Mouse (Mus musculus) G1E (cell line): ENCODE measurements around the gene Ptdss2. TPM values are rescaled to one million over a fixed set of nuclear protein-coding genes. Genes with fewer than 3 reads are reported as not detected.

Experiments
- ATAC-seq: 2 replicates; pipeline ENCODE4 v1.8.0; 2016; ENCODE audit warnings: mild to moderate bottlenecking; ENCODE audit not compliant: insufficient number of reproducible peaks, poor library complexity, low FRiP score, severe bottlenecking; ENCODE audit errors: extremely low read depth
- DNase-seq: peaks from one replicate; pipeline ENCODE4 v3.0.0; 2012; ENCODE audit warnings: low spot score
- H3K27me3 ChIP-seq: 2 replicates; pipeline ENCODE4 v1.6.1; 2012; ENCODE audit warnings: mild to moderate bottlenecking, low read length, inconsistent platforms; ENCODE audit not compliant: insufficient read depth
- H3K36me3 ChIP-seq: replicated peaks from 2 replicates; pipeline ENCODE3; 2012; ENCODE audit warnings: mild to moderate bottlenecking, inconsistent platforms
- H3K4me1 ChIP-seq: 2 replicates; pipeline ENCODE4 v1.6.1; 2012; ENCODE audit warnings: low read depth, low read length, inconsistent platforms, mixed read lengths; ENCODE audit not compliant: insufficient read depth
- H3K4me3 ChIP-seq: 2 replicates; pipeline ENCODE4 v1.5.1; 2012; ENCODE audit warnings: low read depth, mild to moderate bottlenecking, inconsistent platforms, low read length, moderate library complexity, mixed read lengths
- H3K9me3 ChIP-seq: replicated peaks from 2 replicates; pipeline ENCODE4 v1.6.1; 2012; ENCODE audit warnings: inconsistent platforms
- CTCF ChIP-seq: IDR thresholded peaks from 2 replicates; pipeline ENCODE4 v1.5.1; 2012; ENCODE audit warnings: low read depth, low read length, inconsistent platforms, mixed read lengths
- GATA1 ChIP-seq: IDR thresholded peaks from 2 replicates; pipeline ENCODE4 v1.6.1; 2012; ENCODE audit warnings: borderline replicate concordance, low read length, inconsistent platforms, mixed read lengths
- GATA2 ChIP-seq: IDR thresholded peaks from 2 replicates; pipeline ENCODE4 v1.6.1; 2012; ENCODE audit warnings: low read depth, low read length, inconsistent platforms, borderline replicate concordance
- POLR2AphosphoS5 ChIP-seq: IDR thresholded peaks from 2 replicates; pipeline ENCODE4 v1.6.1; 2012; ENCODE audit warnings: low read depth, low read length, inconsistent platforms; ENCODE audit not compliant: insufficient replicate concordance
- TAL1 ChIP-seq: conservative IDR thresholded peaks from 2 replicates; pipeline ENCODE4 v1.6.1; 2012; ENCODE audit warnings: low read depth, low read length, inconsistent platforms, mixed read lengths
- polyA plus RNA-seq: library from polyadenylated mRNA; stranded (reverse); fragments of >175 nt; gene quantifications from 2 replicates; pipeline ENCODE4 v1.2.3, GENCODE M21; 2012
- total RNA-seq, 2 experiments: library from RNA; stranded (forward) in 1 of 2; stranded (reverse) in 1 of 2; fragments of 200-1000 nt in 1 of 2; fragments of >200 nt in 1 of 2; fragmentation: Nextera tagmentation in 1 of 2; gene quantifications; 2 replicates each; pipeline ENCODE4 v1.2.3; 2014 to 2017

Gene Ptdss2
- total and polyA plus RNA-seq, 3 experiments = 4.5 to 43.3 (median 29.4) TPM

GRCm38 (mm10) chr7:141196619-141197282 is 74.6 kb downstream of the Ptdss2 start:
- H3K9me3 ChIP-seq = no peaks in the 10 kb centered on the region
- peaks cover 19% of the 10 kb centered on the region for H3K36me3 ChIP-seq
- H3K4me1 ChIP-seq = peaks cover 41% of the 10 kb centered on the region
- H3K27me3 ChIP-seq = peaks cover 2% of the 10 kb centered on the region; the same call in 1 of the 2 replicates
- ATAC-seq (no peak), DNase-seq (no peak)
- no peak overlapping the region for H3K4me3 ChIP-seq
- TF ChIP-seq CTCF (no peak), POLR2AphosphoS5 (no peak), GATA1 (no peak), TAL1 (no peak), GATA2 (no peak)

GRCm38 (mm10) chr7:141198121-141198520 is 75.9 kb downstream of the Ptdss2 start:
- Histone ChIP-seq H3K4me1 (peaks cover 27% of the 10 kb centered on the region), H3K36me3 (peaks cover 8% of the 10 kb centered on the region), H3K27me3 (peaks cover 2% of the 10 kb centered on the region; the same call in 1 of the 2 replicates), H3K9me3 (no peaks in the 10 kb centered on the region), H3K4me3 (no peak overlapping the region)
- no peak for TF ChIP-seq CTCF
- no peak for TF ChIP-seq GATA1
- no peak for TF ChIP-seq TAL1
- no peak for DNase-seq
- ATAC-seq = no peak

GRCm38 (mm10) chr7:141204546-141204945 is 82.4 kb downstream of the Ptdss2 start:
- DNase-seq (no peak), ATAC-seq (no peak)
- Histone ChIP-seq H3K27me3 (peaks cover 47% of the 10 kb centered on the region), H3K4me1 (no peaks in the 10 kb centered on the region), H3K9me3 (no peaks in the 10 kb centered on the region), H3K36me3 (no peaks in the 10 kb centered on the region), H3K4me3 (no peak overlapping the region)
- no peak for TF ChIP-seq GATA1
- TF ChIP-seq CTCF = no peak
- no peak for TF ChIP-seq TAL1
- TF ChIP-seq GATA2 = no peak
- no peak for TF ChIP-seq POLR2AphosphoS5

- Histone ChIP-seq H3K4me1 (no peaks in the 10 kb centered on the region), H3K9me3 (no peaks in the 10 kb centered on the region), H3K27me3 (peaks cover 55% of the 10 kb centered on the region), H3K36me3 (no peaks in the 10 kb centered on the region), H3K4me3 (no peak overlapping the region)
- ATAC-seq (no peak), DNase-seq (no peak)
- TF ChIP-seq TAL1 = no peak
- TF ChIP-seq GATA2 = no peak
- TF ChIP-seq GATA1 = no peak
- no peak for TF ChIP-seq CTCF
- no peak for TF ChIP-seq POLR2AphosphoS5
These were observed 83.3 kb downstream of the Ptdss2 start for GRCm38 (mm10) chr7:141205504-141205903.

- Histone ChIP-seq H3K27me3 (peaks cover 64% of the 10 kb centered on the region), H3K4me1 (no peaks in the 10 kb centered on the region)
- ATAC-seq = no peak
These were observed 84.2 kb downstream of the Ptdss2 start for GRCm38 (mm10) chr7:141206182-141206937.

More at GRCm38 (mm10) chr7:141206182-141206937, 84.2 kb downstream of the Ptdss2 start:
- Histone ChIP-seq H3K9me3 (no peaks in the 10 kb centered on the region), H3K4me3 (no peak overlapping the region), H3K36me3 (no peaks in the 10 kb centered on the region)
- no peak for TF ChIP-seq GATA1
- no peak for DNase-seq

Other genes with a start within 250 kb of the Ptdss2 start
Only the 20 nearest of the 29 such genes appear.
- not detected in 2 replicates for gene Gm45717, start 166.4 kb upstream of the Ptdss2 start, total RNA-seq (2014; fragmentation: Nextera tagmentation)
- gene Gm45717, start 166.4 kb upstream of the Ptdss2 start, total RNA-seq (2017) = not detected in 2 replicates
- gene Gm45717, start 166.4 kb upstream of the Ptdss2 start, polyA plus RNA-seq = not detected in 2 replicates
- 239 and 256 TPM in 2 replicates for gene Ifitm2, start 166.4 kb upstream of the Ptdss2 start, total RNA-seq (2014; fragmentation: Nextera tagmentation)
- 205 and 220 TPM in 2 replicates for gene Ifitm2, start 166.4 kb upstream of the Ptdss2 start, total RNA-seq (2017)
- gene Ifitm2, start 166.4 kb upstream of the Ptdss2 start, polyA plus RNA-seq = 129 and 161 TPM in 2 replicates
- gene Ifitm1, start 155.2 kb upstream of the Ptdss2 start, total RNA-seq (2014; fragmentation: Nextera tagmentation) = 2.9 and 5.5 TPM in 2 replicates
- 1.5 and 2.1 TPM in 2 replicates for gene Ifitm1, start 155.2 kb upstream of the Ptdss2 start, total RNA-seq (2017)
- gene Ifitm1, start 155.2 kb upstream of the Ptdss2 start, polyA plus RNA-seq = not detected in 2 replicates
- not detected in 2 replicates for gene Ifitm3, start 111.6 kb upstream of the Ptdss2 start, total RNA-seq (2014; fragmentation: Nextera tagmentation)
- not detected in 2 replicates for gene Ifitm3, start 111.6 kb upstream of the Ptdss2 start, total RNA-seq (2017)
- gene Ifitm3, start 111.6 kb upstream of the Ptdss2 start, polyA plus RNA-seq = not detected in 2 replicates
- gene Ifitm6, start 104.5 kb upstream of the Ptdss2 start, total RNA-seq (2014; fragmentation: Nextera tagmentation) = not detected in 2 replicates
- gene Ifitm6, start 104.5 kb upstream of the Ptdss2 start, total RNA-seq (2017) = not detected in 2 replicates
- gene Ifitm6, start 104.5 kb upstream of the Ptdss2 start, polyA plus RNA-seq = not detected in 2 replicates
- not detected in 2 replicates for gene Gm17387, start 93.3 kb upstream of the Ptdss2 start, total RNA-seq (2014; fragmentation: Nextera tagmentation)
- gene Gm17387, start 93.3 kb upstream of the Ptdss2 start, total RNA-seq (2017) = not detected in 2 replicates
- not detected in 2 replicates for gene Gm17387, start 93.3 kb upstream of the Ptdss2 start, polyA plus RNA-seq
- gene B4galnt4, start 61.3 kb upstream of the Ptdss2 start, total RNA-seq (2014; fragmentation: Nextera tagmentation) = not detected in 2 replicates
- gene B4galnt4, start 61.3 kb upstream of the Ptdss2 start, total RNA-seq (2017) = 0.06 TPM in 1 of 2 replicates, not detected in the other
- not detected in 2 replicates for gene B4galnt4, start 61.3 kb upstream of the Ptdss2 start, polyA plus RNA-seq
- gene Pkp3, start 44.2 kb upstream of the Ptdss2 start, total RNA-seq (2014; fragmentation: Nextera tagmentation) = not detected in 2 replicates
- not detected in 2 replicates for gene Pkp3, start 44.2 kb upstream of the Ptdss2 start, total RNA-seq (2017)
- gene Pkp3, start 44.2 kb upstream of the Ptdss2 start, polyA plus RNA-seq = not detected in 2 replicates
- gene Sigirr, start 21.8 kb upstream of the Ptdss2 start, total RNA-seq (2014; fragmentation: Nextera tagmentation) = 2.9 and 6.7 TPM in 2 replicates
- gene Sigirr, start 21.8 kb upstream of the Ptdss2 start, total RNA-seq (2017) = 6.1 and 8.6 TPM in 2 replicates
- 6.2 and 6.9 TPM in 2 replicates for gene Sigirr, start 21.8 kb upstream of the Ptdss2 start, polyA plus RNA-seq
- 0.23 TPM in 1 of 2 replicates, not detected in the other for gene Ano9, start 4.6 kb upstream of the Ptdss2 start, total RNA-seq (2014; fragmentation: Nextera tagmentation)
- 0.06 and 1.7 TPM in 2 replicates for gene Ano9, start 4.6 kb upstream of the Ptdss2 start, total RNA-seq (2017)
- gene Ano9, start 4.6 kb upstream of the Ptdss2 start, polyA plus RNA-seq = not detected in 2 replicates
- gene Rnh1, start 50.5 kb downstream of the Ptdss2 start, total RNA-seq (2014; fragmentation: Nextera tagmentation) = 14.7 and 16.3 TPM in 2 replicates
- gene Rnh1, start 50.5 kb downstream of the Ptdss2 start, total RNA-seq (2017) = 40.6 and 51.8 TPM in 2 replicates
- 3.0 and 12.6 TPM in 2 replicates for gene Rnh1, start 50.5 kb downstream of the Ptdss2 start, polyA plus RNA-seq
- 30.3 and 32.7 TPM in 2 replicates for gene Hras, start 71.6 kb downstream of the Ptdss2 start, total RNA-seq (2014; fragmentation: Nextera tagmentation)
- 29.3 and 31.5 TPM in 2 replicates for gene Hras, start 71.6 kb downstream of the Ptdss2 start, total RNA-seq (2017)
- 31.1 and 38.9 TPM in 2 replicates for gene Hras, start 71.6 kb downstream of the Ptdss2 start, polyA plus RNA-seq
- gene Lrrc56, start 71.8 kb downstream of the Ptdss2 start, total RNA-seq (2014; fragmentation: Nextera tagmentation) = 2.3 and 2.8 TPM in 2 replicates
- gene Lrrc56, start 71.8 kb downstream of the Ptdss2 start, total RNA-seq (2017) = 1.3 and 2.7 TPM in 2 replicates
- gene Lrrc56, start 71.8 kb downstream of the Ptdss2 start, polyA plus RNA-seq = 3.3 and 4.0 TPM in 2 replicates
- 1.6 and 2.2 TPM in 2 replicates for gene Lmntd2, start 91.7 kb downstream of the Ptdss2 start, total RNA-seq (2014; fragmentation: Nextera tagmentation)
- 0.52 and 0.93 TPM in 2 replicates for gene Lmntd2, start 91.7 kb downstream of the Ptdss2 start, total RNA-seq (2017)
- 0.42 and 0.49 TPM in 2 replicates for gene Lmntd2, start 91.7 kb downstream of the Ptdss2 start, polyA plus RNA-seq
- 15.6 and 51.8 TPM in 2 replicates for gene Rassf7, start 93.5 kb downstream of the Ptdss2 start, total RNA-seq (2014; fragmentation: Nextera tagmentation)
- 4.9 and 8.9 TPM in 2 replicates for gene Rassf7, start 93.5 kb downstream of the Ptdss2 start, total RNA-seq (2017)
- gene Rassf7, start 93.5 kb downstream of the Ptdss2 start, polyA plus RNA-seq = 14.1 and 16.8 TPM in 2 replicates
- 73.1 and 77.4 TPM in 2 replicates for gene Phrf1, start 106.4 kb downstream of the Ptdss2 start, total RNA-seq (2014; fragmentation: Nextera tagmentation)
- 45.1 and 61.4 TPM in 2 replicates for gene Phrf1, start 106.4 kb downstream of the Ptdss2 start, total RNA-seq (2017)
- gene Phrf1, start 106.4 kb downstream of the Ptdss2 start, polyA plus RNA-seq = 159 and 173 TPM in 2 replicates
- gene Irf7, start 144.1 kb downstream of the Ptdss2 start, total RNA-seq (2014; fragmentation: Nextera tagmentation) = 1.6 and 2.5 TPM in 2 replicates
- 6.2 and 6.8 TPM in 2 replicates for gene Irf7, start 144.1 kb downstream of the Ptdss2 start, total RNA-seq (2017)
- gene Irf7, start 144.1 kb downstream of the Ptdss2 start, polyA plus RNA-seq = 12.9 and 17.6 TPM in 2 replicates
- not detected in 2 replicates for gene Cdhr5, start 154.4 kb downstream of the Ptdss2 start, total RNA-seq (2014; fragmentation: Nextera tagmentation)
- 0.05 TPM in 1 of 2 replicates, not detected in the other for gene Cdhr5, start 154.4 kb downstream of the Ptdss2 start, total RNA-seq (2017)
- gene Cdhr5, start 154.4 kb downstream of the Ptdss2 start, polyA plus RNA-seq = not detected in 2 replicates
- gene Sct, start 156.8 kb downstream of the Ptdss2 start, total RNA-seq (2014; fragmentation: Nextera tagmentation) = not detected in 2 replicates
- not detected in 2 replicates for gene Sct, start 156.8 kb downstream of the Ptdss2 start, total RNA-seq (2017)
- not detected in 2 replicates for gene Sct, start 156.8 kb downstream of the Ptdss2 start, polyA plus RNA-seq
- not detected in 2 replicates for gene Drd4, start 169.6 kb downstream of the Ptdss2 start, total RNA-seq (2014; fragmentation: Nextera tagmentation)
- gene Drd4, start 169.6 kb downstream of the Ptdss2 start, total RNA-seq (2017) = 0.38 TPM in 1 of 2 replicates, not detected in the other
- gene Drd4, start 169.6 kb downstream of the Ptdss2 start, polyA plus RNA-seq = not detected in 2 replicates